Mouse (Mus musculus): ENCODE results near the gene Washc2.

DNA sequence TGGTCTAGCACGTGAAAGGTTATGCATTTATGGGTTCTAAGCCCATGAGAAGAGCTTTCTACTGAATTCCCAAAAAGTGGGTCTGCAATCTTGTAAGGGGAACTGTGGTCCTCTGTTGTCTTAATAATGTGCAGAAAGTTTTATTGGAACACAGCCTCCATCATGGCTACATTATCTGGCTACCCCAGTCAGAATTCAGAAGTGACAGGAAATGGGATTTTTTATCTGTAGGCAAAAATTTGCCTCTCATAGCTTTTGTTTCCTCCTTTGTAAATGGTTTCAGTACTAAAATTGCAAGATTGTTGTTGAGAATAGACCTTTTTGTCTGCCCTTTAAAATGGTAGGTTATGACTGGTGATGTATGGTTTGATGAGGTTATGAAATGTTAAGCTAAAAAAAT, 55.0 kb downstream of the Washc2 start:
- TF ChIP-seq GATA1 (IDR thresholded peaks at IDR 0.05; ENCODE audit: borderline replicate concordance, low read length) (no peak), FLI1 (IDR thresholded peaks at IDR 0.05; ENCODE audit: low read length) (no peak)

All from megakaryocyte, embryonic 14.5 days (primary cell).